Mouse (Mus musculus) intestine, embryonic 15.5 days (tissue): ENCODE data around the gene Arid3a. TPM values are rescaled to one million over a fixed set of nuclear protein-coding genes. Genes with fewer than 3 reads are reported as not detected.
A peak's percentile ranks its signal among the peaks of the same experiment; 100 is the strongest.

Source experiments
- ATAC-seq: fragments of 200-750 bp; cut with Nextera tagmentation; 2 replicates; pipeline ENCODE4 v1.8.0; 2017; ENCODE audit warnings: moderate TSS enrichment, moderate library complexity
- H3K27ac ChIP-seq: fragments of 300-500 bp; sonication (generic); 2 replicates; pipeline ENCODE4 v1.5.1; 2015; ENCODE audit warnings: mild to moderate bottlenecking, inconsistent platforms
- H3K27me3 ChIP-seq: fragments of 300-500 bp; sonication (generic); replicated peaks from 2 replicates; pipeline ENCODE4 v1.6.1; 2015; ENCODE audit warnings: inconsistent platforms
- H3K36me3 ChIP-seq: fragments of 300-500 bp; sonication (generic); 2 replicates; pipeline ENCODE4 v1.6.1; 2015; ENCODE audit warnings: inconsistent platforms
- H3K4me1 ChIP-seq: fragments of 300-500 bp; sonication (generic); replicated peaks from 2 replicates; pipeline ENCODE4 v1.6.1; 2015; ENCODE audit warnings: inconsistent platforms
- H3K4me2 ChIP-seq: fragments of 300-500 bp; sonication (generic); replicated peaks from 2 replicates; pipeline ENCODE4 v1.6.1; 2015; ENCODE audit warnings: mild to moderate bottlenecking, inconsistent platforms
- H3K4me3 ChIP-seq: fragments of 300-500 bp; sonication (generic); replicated peaks from 2 replicates; pipeline ENCODE4 v1.5.1; 2015; ENCODE audit warnings: inconsistent platforms
- H3K9ac ChIP-seq: fragments of 300-500 bp; sonication (generic); 2 replicates; pipeline ENCODE4 v1.6.1; 2015; ENCODE audit warnings: inconsistent platforms
- H3K9me3 ChIP-seq: fragments of 300-500 bp; sonication (generic); 2 replicates; pipeline ENCODE4 v1.6.1; 2016; ENCODE audit warnings: inconsistent platforms
- WGBS: fragments of 180-500 bp; shearing (Covaris S2); methylation state at CpG from one replicate; pipeline ENCODE4 v1.1.7; 2015; 5-methylcytosine and 5-hydroxymethylcytosine counted together
- polyA plus RNA-seq: library from polyadenylated mRNA; unstranded; fragments of >200 nt; fragmentation: Nextera tagmentation; extraction: Ambion mirVana; gene quantifications from 2 replicates; pipeline ENCODE4 v1.2.1, GENCODE M21; 2015

Arid3a gene
- polyA plus RNA-seq, 1 experiment from 2014 or later, result 18.7 TPM

GRCm38 (mm10) chr10:79912412-79912811, 14.4 kb upstream of the Arid3a start:
- Histone ChIP-seq H3K4me1 (peaks cover 37% of the 10 kb centered on the region), H3K27ac (no peak overlapping the region)
- 64% methylated on average over 20 of the region's 20 CpGs for WGBS

GRCm38 (mm10) chr10:79914131-79914947, 12.5 kb upstream of the Arid3a start:
- H3K9ac ChIP-seq, result peak overlapping the region; percentile 20; the same call in 1 of the 2 replicates
- H3K9me3 ChIP-seq, result no peaks in the 10 kb centered on the region
- no peak overlapping the region for H3K27ac ChIP-seq
- H3K4me3 ChIP-seq, result no peak overlapping the region
- WGBS, result 71% methylated on average over 11 of the region's 11 CpGs
- no peak for ATAC-seq
- peaks cover 20% of the 10 kb centered on the region for H3K27me3 ChIP-seq
- H3K36me3 ChIP-seq, result peaks cover 10% of the 10 kb centered on the region
- H3K4me1 ChIP-seq, result peaks cover 46% of the 10 kb centered on the region
- H3K4me2 ChIP-seq, result peak overlapping the region; percentile 92; the same call in 1 of the 2 replicates

More at GRCm38 (mm10) chr10:79912412-79912811, 14.4 kb upstream of the Arid3a start:
- no peak for ATAC-seq
- Histone ChIP-seq H3K4me2 (no peak overlapping the region), H3K4me3 (no peak overlapping the region), H3K27me3 (peaks cover under 1% of the 10 kb centered on the region; the same call in 1 of the 2 replicates), H3K36me3 (peaks cover 10% of the 10 kb centered on the region), H3K9me3 (no peaks in the 10 kb centered on the region), H3K9ac (no peak overlapping the region)

- no peak overlapping the region for H3K27ac ChIP-seq
Observed at GRCm38 (mm10) chr10:79914948-79915596, 11.8 kb upstream of the Arid3a start.

GRCm38 (mm10) chr10:79916081-79916480, 10.8 kb upstream of the Arid3a start:
- H3K9me3 ChIP-seq, result no peaks in the 10 kb centered on the region
- no peak for ATAC-seq
- peak overlapping the region; percentile 97 for H3K9ac ChIP-seq
- H3K4me2 ChIP-seq, result peak overlapping the region; percentile 92
- peaks cover 53% of the 10 kb centered on the region for H3K4me1 ChIP-seq
- H3K27me3 ChIP-seq, result peaks cover 36% of the 10 kb centered on the region
- peaks cover 8% of the 10 kb centered on the region for H3K36me3 ChIP-seq
- 8% methylated on average over 8 of the region's 8 CpGs for WGBS
- 0 out of 2 replicates have a peak overlapping the region, but pooled peaks have one; percentile 38 for H3K27ac ChIP-seq
- peak overlapping the region; percentile 75 for H3K4me3 ChIP-seq

More at GRCm38 (mm10) chr10:79914948-79915596, 11.8 kb upstream of the Arid3a start:
- Histone ChIP-seq H3K9me3 (no peaks in the 10 kb centered on the region), H3K27me3 (peaks cover 26% of the 10 kb centered on the region), H3K4me1 (peaks cover 45% of the 10 kb centered on the region), H3K36me3 (peaks cover 10% of the 10 kb centered on the region), H3K4me2 (peak overlapping the region; percentile 92), H3K9ac (peak overlapping the region; percentile 0; the same call in 1 of the 2 replicates), H3K4me3 (no peak overlapping the region)
- 59% methylated on average over 7 of the region's 7 CpGs for WGBS
- no peak for ATAC-seq

- 0 out of 2 replicates have a peak, but pooled peaks cover under 1% of the 10 kb centered on the region for H3K36me3 ChIP-seq
- H3K4me1 ChIP-seq, result peaks cover 59% of the 10 kb centered on the region
- peak; percentile 84 for ATAC-seq
- peak within 1 kb of the TSS; percentile 75 for H3K4me3 ChIP-seq
- H3K4me2 ChIP-seq, result peak within 1 kb of the TSS; percentile 92
- WGBS, result 2% methylated on average over 42 of the region's 42 CpGs
- peak within 1 kb of the TSS; percentile 97 for H3K9ac ChIP-seq
- no peaks in the 10 kb centered on the region for H3K9me3 ChIP-seq
- H3K27ac ChIP-seq, result peak within 1 kb of the TSS; percentile 77
- peaks cover 45% of the 10 kb centered on the region for H3K27me3 ChIP-seq
Observed at GRCm38 (mm10) chr10:79916808-79917531, 9.9 kb upstream of the Arid3a start, which contains the start of gene Kiss1r. Gene Kiss1r (plus strand): TSS chr10:79916971.

- ATAC-seq, result no peak
- Histone ChIP-seq H3K4me3 (peak overlapping the region; percentile 75), H3K4me1 (peaks cover 55% of the 10 kb centered on the region), H3K9me3 (no peaks in the 10 kb centered on the region), H3K27me3 (peaks cover 51% of the 10 kb centered on the region), H3K27ac (peak overlapping the region; percentile 77; the same call in 1 of the 2 replicates), H3K36me3 (no peaks in the 10 kb centered on the region), H3K9ac (no peak overlapping the region), H3K4me2 (peak overlapping the region; percentile 92)
- 69% methylated on average over 5 of the region's 5 CpGs for WGBS
Observed at GRCm38 (mm10) chr10:79917532-79918100, 9.2 kb upstream of the Arid3a start.

GRCm38 (mm10) chr10:79918231-79919078, 8.4 kb upstream of the Arid3a start:
- Histone ChIP-seq H3K36me3 (no peaks in the 10 kb centered on the region), H3K27ac (no peak overlapping the region), H3K4me1 (peaks cover 54% of the 10 kb centered on the region), H3K9me3 (no peaks in the 10 kb centered on the region), H3K4me2 (peak overlapping the region; percentile 53), H3K27me3 (peaks cover 60% of the 10 kb centered on the region), H3K4me3 (peak overlapping the region; percentile 6), H3K9ac (peak overlapping the region; percentile 20; the same call in 1 of the 2 replicates)
- 12% methylated on average over 34 of the region's 35 CpGs for WGBS
- no peak for ATAC-seq

- no peak overlapping the region for H3K9ac ChIP-seq
- 4% methylated on average over 21 of the region's 21 CpGs for WGBS
Observed at GRCm38 (mm10) chr10:79919251-79919849, 7.5 kb upstream of the Arid3a start.

GRCm38 (mm10) chr10:79920056-79920890, 6.6 kb upstream of the Arid3a start:
- H3K36me3 ChIP-seq, result no peaks in the 10 kb centered on the region
- H3K9ac ChIP-seq, result no peak overlapping the region
- ATAC-seq, result no peak
- H3K27ac ChIP-seq, result no peak overlapping the region
- WGBS, result 27% methylated on average over 26 of the region's 26 CpGs
- H3K4me2 ChIP-seq, result peak overlapping the region; percentile 72
- H3K9me3 ChIP-seq, result no peaks in the 10 kb centered on the region
- peak overlapping the region; percentile 31; the same call in 1 of the 2 replicates for H3K4me3 ChIP-seq
- H3K27me3 ChIP-seq, result peaks cover 60% of the 10 kb centered on the region
- H3K4me1 ChIP-seq, result peaks cover 46% of the 10 kb centered on the region

More at GRCm38 (mm10) chr10:79919251-79919849, 7.5 kb upstream of the Arid3a start:
- Histone ChIP-seq H3K4me1 (peaks cover 50% of the 10 kb centered on the region), H3K27me3 (peaks cover 60% of the 10 kb centered on the region), H3K4me3 (0 out of 2 replicates have a peak overlapping the region, but pooled peaks have one; percentile 6), H3K9me3 (no peaks in the 10 kb centered on the region), H3K4me2 (peak overlapping the region; percentile 53), H3K27ac (no peak overlapping the region), H3K36me3 (no peaks in the 10 kb centered on the region)
- no peak for ATAC-seq
